Mouse (Mus musculus) kidney, postnatal 0 days (tissue): ENCODE measurements at regions not wholly inside any gene's neighbourhood (a gene's known extent, or its start where the extent isn't known, plus 50 kb on each side); places are given as distances from the start of the nearest gene placed in this dataset.

Source experiments
- ATAC-seq: fragments of 200-750 bp; cut with Nextera tagmentation; replicated peaks from 2 replicates; pipeline ENCODE4 v1.8.0; 2017; ENCODE audit warnings: low read depth, moderate number of reproducible peaks, moderate TSS enrichment, moderate library complexity; ENCODE audit not compliant: low FRiP score
- DNase-seq: peaks from one replicate; pipeline ENCODE4 v3.0.0-alpha.2; 2016; ENCODE audit warnings: low spot score
- H3K27ac ChIP-seq: fragments of 300-500 bp; sonication (generic); 2 replicates; pipeline ENCODE4 v1.5.1; 2014; ENCODE audit warnings: mild to moderate bottlenecking
- H3K27me3 ChIP-seq: fragments of 300-500 bp; sonication (generic); 2 replicates; pipeline ENCODE4 v1.6.1; 2014; ENCODE audit warnings: low read length, mixed read lengths; ENCODE audit not compliant: insufficient read depth
- H3K36me3 ChIP-seq: fragments of 300-500 bp; sonication (generic); 2 replicates; pipeline ENCODE4 v1.6.1; 2014; ENCODE audit warnings: low read length, mixed read lengths; ENCODE audit not compliant: insufficient read depth
- H3K4me1 ChIP-seq: fragments of 300-500 bp; sonication (generic); replicated peaks from 2 replicates; pipeline ENCODE4 v1.6.1; 2014; ENCODE audit warnings: antibody characterized with exemption, low read length, mixed read lengths; ENCODE audit not compliant: insufficient read depth
- H3K4me2 ChIP-seq: fragments of 300-500 bp; sonication (generic); 2 replicates; pipeline ENCODE4 v1.6.1; 2014; ENCODE audit warnings: mild to moderate bottlenecking, low read length, moderate library complexity, mixed read lengths
- H3K4me3 ChIP-seq: fragments of 300-500 bp; sonication (generic); replicated peaks from 2 replicates; pipeline ENCODE4 v1.5.1; 2014; ENCODE audit warnings: low read depth, low read length
- H3K9ac ChIP-seq: fragments of 300-500 bp; sonication (generic); 2 replicates; pipeline ENCODE4 v1.6.1; 2014; ENCODE audit warnings: low read depth, low read length
- H3K9me3 ChIP-seq: fragments of 300-500 bp; sonication (generic); replicated peaks from 2 replicates; pipeline ENCODE4 v1.6.1; 2016; ENCODE audit warnings: low read length, inconsistent platforms, mixed read lengths
- CTCF ChIP-seq: IDR thresholded peaks from 2 replicates; pipeline ENCODE4 v1.5.1; 2016; ENCODE audit warnings: antibody characterized with exemption, low read depth, mild to moderate bottlenecking, moderate library complexity
- WGBS: fragments of 180-500 bp; shearing (Covaris S2); extraction: QIAGEN DNeasy Blood & Tissue Kit; methylation state at CpG from one replicate; pipeline ENCODE4 v1.1.7; 2014; 5-methylcytosine and 5-hydroxymethylcytosine counted together

GRCm38 (mm10) chr1:136686467-136686866, 61.8 kb downstream of the Zfp281 start:
- no peak for TF ChIP-seq CTCF
- no peak for ATAC-seq
- no peaks in the 10 kb centered on the region for H3K36me3 ChIP-seq

GRCm38 (mm10) chr1:136690068-136690467, 65.4 kb downstream of the Zfp281 start:
- Histone ChIP-seq H3K27me3 (no peaks in the 10 kb centered on the region), H3K9me3 (no peaks in the 10 kb centered on the region), H3K4me1 (no peaks in the 10 kb centered on the region), H3K4me2 (no peak overlapping the region), H3K27ac (no peak overlapping the region), H3K36me3 (no peaks in the 10 kb centered on the region), H3K9ac (no peak overlapping the region), H3K4me3 (no peak overlapping the region)
- ATAC-seq (no peak), DNase-seq (no peak)
- TF ChIP-seq CTCF: no peak
- WGBS: 36% methylated on average over 2 of the region's 2 CpGs

More at GRCm38 (mm10) chr1:136686467-136686866, 61.8 kb downstream of the Zfp281 start:
- no peak for DNase-seq
- Histone ChIP-seq H3K27ac (no peak overlapping the region), H3K4me3 (no peak overlapping the region), H3K9me3 (no peaks in the 10 kb centered on the region), H3K9ac (no peak overlapping the region), H3K4me2 (no peak overlapping the region), H3K4me1 (no peaks in the 10 kb centered on the region), H3K27me3 (no peaks in the 10 kb centered on the region)

GRCm38 (mm10) chr1:136693421-136693820, 68.7 kb downstream of the Zfp281 start:
- H3K4me3 ChIP-seq: no peak overlapping the region
- H3K4me1 ChIP-seq: no peaks in the 10 kb centered on the region; the same call in 1 of the 2 replicates
- no peaks in the 10 kb centered on the region for H3K27me3 ChIP-seq
- DNase-seq: no peak
- H3K4me2 ChIP-seq: no peak overlapping the region
- no peaks in the 10 kb centered on the region for H3K36me3 ChIP-seq
- H3K27ac ChIP-seq: no peak overlapping the region
- H3K9me3 ChIP-seq: no peaks in the 10 kb centered on the region
- 64% methylated on average over 5 of the region's 5 CpGs for WGBS
- TF ChIP-seq CTCF: no peak
- no peak overlapping the region for H3K9ac ChIP-seq
- ATAC-seq: no peak

GRCm38 (mm10) chr1:136694983-136695382, 70.3 kb downstream of the Zfp281 start:
- H3K36me3 ChIP-seq: no peaks in the 10 kb centered on the region
- no peak overlapping the region for H3K9ac ChIP-seq
- H3K4me1 ChIP-seq: peaks cover 2% of the 10 kb centered on the region; the same call in 1 of the 2 replicates
- 49% methylated on average over 7 of the region's 7 CpGs for WGBS
- ATAC-seq: no peak
- H3K4me3 ChIP-seq: no peak overlapping the region
- no peaks in the 10 kb centered on the region for H3K27me3 ChIP-seq
- TF ChIP-seq CTCF: no peak
- H3K9me3 ChIP-seq: no peaks in the 10 kb centered on the region
- no peak for DNase-seq
- H3K4me2 ChIP-seq: no peak overlapping the region
- H3K27ac ChIP-seq: no peak overlapping the region

- WGBS: 12% methylated on average over 19 of the region's 19 CpGs
- TF ChIP-seq CTCF: no peak
- Histone ChIP-seq H3K27ac (0 out of 2 replicates have a peak overlapping the region, but pooled peaks have one; percentile 31), H3K9me3 (no peaks in the 10 kb centered on the region), H3K36me3 (no peaks in the 10 kb centered on the region), H3K4me2 (peak overlapping the region; percentile 35), H3K27me3 (no peaks in the 10 kb centered on the region), H3K9ac (0 out of 2 replicates have a peak overlapping the region, but pooled peaks have one; percentile 6), H3K4me3 (no peak overlapping the region), H3K4me1 (peaks cover 2% of the 10 kb centered on the region; the same call in 1 of the 2 replicates)
- DNase-seq (no peak), ATAC-seq (peak; percentile 72; the same call in 1 of the 2 replicates)
These were observed 71.5 kb downstream of the Zfp281 start for GRCm38 (mm10) chr1:136696077-136696641.

- Histone ChIP-seq H3K9ac (no peak overlapping the region), H3K27me3 (no peaks in the 10 kb centered on the region), H3K4me1 (peaks cover 2% of the 10 kb centered on the region; the same call in 1 of the 2 replicates), H3K4me2 (no peak overlapping the region), H3K36me3 (no peaks in the 10 kb centered on the region), H3K27ac (no peak overlapping the region), H3K9me3 (no peaks in the 10 kb centered on the region), H3K4me3 (no peak overlapping the region)
- ATAC-seq (no peak), DNase-seq (no peak)
- TF ChIP-seq CTCF: no peak
- 32% methylated on average over 9 of the region's 9 CpGs for WGBS
These were observed 73.9 kb downstream of the Zfp281 start for GRCm38 (mm10) chr1:136698454-136699152.
